Mouse (Mus musculus): ENCODE results near the gene Aqp5.

Gene Aqp5

DNA sequence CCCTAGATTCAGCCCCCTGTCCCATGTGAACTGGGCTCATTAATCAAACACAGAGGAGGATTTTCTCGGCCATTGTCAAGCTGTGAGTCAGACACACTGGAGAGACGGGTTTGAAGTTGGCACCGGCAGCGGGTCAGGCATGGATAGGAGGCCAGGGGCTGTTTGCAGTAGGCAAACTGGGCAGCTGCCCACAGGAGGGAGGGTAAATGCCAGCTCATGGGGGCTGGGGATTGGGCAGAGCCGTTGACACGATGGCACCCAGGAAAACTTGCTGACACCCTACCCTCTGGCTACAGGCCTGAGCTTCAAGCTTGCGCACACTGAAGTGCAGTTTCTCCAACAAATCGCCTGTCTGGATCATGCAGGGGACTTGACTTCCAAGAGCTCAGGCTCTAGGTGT, 1.6 kb downstream of the Aqp5 start:
- in situ Hi-C loops (cut with MboI; ENCODE audit: low pct_unique_long_range_greater_than_20kb in 1 of 2, low sequenced_read_pairs in 2 of 2, unreplicated experiment in 1 of 2), result loop anchor here (5.0 to 10.0 kb wide), 2 partner anchors 75 to 323 kb away; no protein-coding TSS in a partner anchor

DNA sequence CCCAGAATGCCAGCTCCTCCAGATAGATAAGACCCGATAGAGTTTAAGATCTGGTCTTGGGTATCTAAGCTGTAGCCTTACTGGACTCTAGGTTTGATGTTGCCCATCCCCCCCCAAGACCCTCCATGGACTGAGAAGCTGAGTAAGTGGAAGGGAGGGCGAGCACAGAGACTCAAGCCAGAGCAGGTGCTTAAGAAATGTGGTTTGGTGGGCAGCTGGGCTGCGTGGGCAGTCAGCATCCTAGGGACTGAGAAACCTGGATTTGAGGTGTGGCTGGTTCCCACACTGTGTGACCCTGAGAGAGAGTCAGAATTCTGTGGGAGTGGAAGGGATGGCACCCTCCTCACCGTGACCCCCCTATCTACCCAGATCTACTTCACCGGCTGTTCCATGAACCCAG, 2.3 kb downstream of the Aqp5 start:
- in situ Hi-C loops (cut with MboI; ENCODE audit: low pct_unique_long_range_greater_than_20kb in 1 of 2, low sequenced_read_pairs in 2 of 2, unreplicated experiment in 1 of 2), result loop anchor here (5.0 to 10.0 kb wide), 2 partner anchors 74 to 322 kb away; no protein-coding TSS in a partner anchor

DNA sequence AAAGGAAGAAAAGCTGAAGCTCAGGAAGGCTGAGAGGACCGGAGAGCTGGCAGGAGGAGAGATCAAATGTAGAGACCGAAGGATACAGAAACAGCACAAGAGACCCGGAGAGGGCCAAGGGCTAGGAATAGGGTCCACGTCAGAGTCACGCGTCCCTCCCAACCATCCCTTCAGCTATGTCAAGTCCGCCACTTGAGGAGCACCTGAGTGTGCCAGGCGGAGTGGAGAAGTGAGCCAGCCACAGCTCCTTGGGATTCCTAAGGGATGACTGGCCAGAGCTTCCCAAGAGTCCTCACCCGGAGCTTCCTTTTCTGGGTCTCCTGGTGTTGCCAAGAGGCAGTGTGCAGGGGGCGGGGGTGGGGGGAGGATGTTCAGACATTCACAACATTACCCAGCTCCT, 4.4 kb downstream of the Aqp5 start:
- in situ Hi-C loops (cut with MboI; ENCODE audit: low pct_unique_long_range_greater_than_20kb in 1 of 2, low sequenced_read_pairs in 2 of 2, unreplicated experiment in 1 of 2), result loop anchor here (5.0 to 10.0 kb wide), 3 partner anchors 72 to 320 kb away; no protein-coding TSS in a partner anchor

DNA sequence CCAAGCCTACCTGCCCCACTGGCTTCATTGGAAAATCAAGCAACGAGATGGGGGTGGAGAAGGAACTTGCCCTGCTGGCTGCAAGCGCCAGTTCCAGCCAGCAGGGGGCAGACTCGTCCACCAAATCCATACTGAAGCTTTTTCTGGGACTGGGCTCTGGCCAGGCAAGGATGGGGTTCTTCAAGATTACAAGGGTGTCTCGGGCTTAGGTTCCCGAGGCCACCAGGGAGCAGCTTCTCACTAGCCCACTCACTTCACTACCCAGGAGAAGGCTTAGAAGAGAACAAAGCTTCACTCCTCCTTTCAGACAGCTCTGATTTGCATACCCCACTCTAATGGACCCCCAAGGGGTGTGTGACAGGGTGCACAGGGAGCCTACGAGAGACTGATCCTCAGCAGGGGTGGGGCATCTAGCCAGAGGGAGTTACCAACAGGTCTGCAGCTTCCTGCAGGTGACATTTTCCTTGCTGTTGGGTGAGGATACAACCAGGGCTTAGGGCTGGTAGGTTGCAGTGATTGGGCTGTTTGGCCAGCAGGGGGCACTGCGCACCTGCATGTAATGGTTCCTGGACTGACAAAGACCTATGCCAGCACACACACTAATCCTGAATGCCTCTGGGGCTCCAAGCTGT, 5.6 kb downstream of the Aqp5 start:
- in situ Hi-C loops (cut with MboI; ENCODE audit: low pct_unique_long_range_greater_than_20kb in 1 of 2, low sequenced_read_pairs in 2 of 2, unreplicated experiment in 1 of 2), result loop anchor here in 1 of 2 experiments (5.0 to 10.0 kb wide), 2 partner anchors 94 to 319 kb away; no protein-coding TSS in a partner anchor

DNA sequence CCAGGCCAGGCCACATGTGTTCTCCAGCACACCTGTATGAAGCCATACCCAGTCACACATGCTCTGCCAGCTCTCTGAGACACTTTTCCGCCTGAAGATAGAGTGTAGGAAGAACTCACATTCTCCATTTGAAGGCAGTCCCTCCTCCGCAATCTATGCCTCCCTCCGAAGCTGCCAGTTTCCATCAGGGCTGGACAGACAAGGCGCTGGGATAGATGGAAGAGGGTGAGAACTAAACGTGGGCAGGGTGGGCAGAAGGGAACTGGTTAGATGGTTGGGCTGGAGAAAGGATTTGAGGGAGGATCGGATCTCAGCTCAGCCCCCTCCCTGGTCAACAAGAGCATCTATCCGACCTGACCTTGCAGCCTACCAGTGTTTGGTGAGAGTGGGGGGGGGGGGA, 6.3 kb downstream of the Aqp5 start:
- in situ Hi-C loops (cut with MboI; ENCODE audit: low pct_unique_long_range_greater_than_20kb in 1 of 2, low sequenced_read_pairs in 2 of 2, unreplicated experiment in 1 of 2), result loop anchor here in 1 of 2 experiments (5.0 to 10.0 kb wide), 2 partner anchors 95 to 318 kb away; no protein-coding TSS in a partner anchor

DNA sequence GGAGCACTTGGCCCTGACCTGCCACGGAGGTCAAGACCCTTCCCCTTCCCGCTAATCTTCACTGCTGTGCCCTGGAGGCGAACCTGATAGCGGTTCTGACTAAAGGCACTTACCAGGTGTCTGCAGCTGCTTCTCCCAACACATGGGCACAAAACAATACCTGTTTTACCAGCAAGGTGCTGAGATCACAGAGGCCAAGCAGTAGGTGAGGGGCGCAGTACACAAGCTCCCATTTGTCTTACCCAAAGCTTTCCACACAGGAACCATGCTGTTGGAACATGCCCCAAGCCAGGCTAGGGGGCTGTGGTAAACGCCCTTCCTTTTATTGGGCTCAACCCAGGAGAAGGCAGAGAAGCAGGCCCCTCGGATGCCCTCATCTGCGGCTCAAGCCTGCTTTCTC, 7.0 kb downstream of the Aqp5 start:
- in situ Hi-C loops (cut with MboI; ENCODE audit: low pct_unique_long_range_greater_than_20kb in 1 of 2, low sequenced_read_pairs in 2 of 2, unreplicated experiment in 1 of 2), result loop anchor here in 1 of 2 experiments (5.0 to 10.0 kb wide), 2 partner anchors 95 to 317 kb away; no protein-coding TSS in a partner anchor

DNA sequence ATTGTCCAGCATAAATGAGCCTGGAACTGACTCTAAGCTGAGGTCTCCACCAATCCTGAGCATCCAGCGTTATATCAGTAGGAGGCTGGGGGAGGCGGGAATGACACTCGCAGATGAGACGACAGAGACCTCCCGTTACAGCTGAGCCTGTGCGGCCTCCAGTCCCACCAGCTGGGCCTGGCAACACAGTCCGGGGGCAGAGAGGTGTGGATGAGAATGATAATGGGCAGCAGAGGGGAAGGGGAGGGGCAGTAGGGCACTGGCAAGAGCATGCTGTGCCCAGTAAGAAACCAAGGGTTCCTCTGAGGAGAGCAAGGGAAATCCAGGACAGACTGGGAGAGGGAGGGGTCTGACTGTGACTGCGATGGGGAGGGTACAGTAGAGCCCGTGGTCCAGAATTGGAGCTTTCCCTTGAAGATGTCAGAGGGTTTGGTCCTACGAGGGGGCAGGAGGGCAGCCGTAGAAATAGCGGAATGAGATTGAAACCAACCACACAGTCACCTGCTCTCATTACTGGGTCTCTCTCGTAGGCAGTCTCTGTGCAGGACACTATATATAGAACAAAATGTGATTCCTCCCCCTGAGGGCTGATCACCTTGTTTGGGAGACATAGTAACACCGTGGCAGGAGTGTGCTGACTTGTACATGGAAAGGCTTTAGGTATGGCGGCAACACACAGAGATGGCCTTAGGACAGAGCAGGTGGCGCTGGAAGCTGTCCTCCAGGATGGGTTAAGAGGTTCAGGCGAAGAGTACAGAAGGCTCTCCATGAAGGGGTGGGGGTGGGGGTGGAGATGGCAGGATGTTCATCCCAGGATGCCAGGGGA, 8.9 kb downstream of the Aqp5 start:
- in situ Hi-C loops (cut with MboI; ENCODE audit: low pct_unique_long_range_greater_than_20kb in 1 of 2, low sequenced_read_pairs in 2 of 2, unreplicated experiment in 1 of 2), result loop anchor here in 1 of 2 experiments (5.0 to 10.0 kb wide), 2 partner anchors 97 to 315 kb away; no protein-coding TSS in a partner anchor

DNA sequence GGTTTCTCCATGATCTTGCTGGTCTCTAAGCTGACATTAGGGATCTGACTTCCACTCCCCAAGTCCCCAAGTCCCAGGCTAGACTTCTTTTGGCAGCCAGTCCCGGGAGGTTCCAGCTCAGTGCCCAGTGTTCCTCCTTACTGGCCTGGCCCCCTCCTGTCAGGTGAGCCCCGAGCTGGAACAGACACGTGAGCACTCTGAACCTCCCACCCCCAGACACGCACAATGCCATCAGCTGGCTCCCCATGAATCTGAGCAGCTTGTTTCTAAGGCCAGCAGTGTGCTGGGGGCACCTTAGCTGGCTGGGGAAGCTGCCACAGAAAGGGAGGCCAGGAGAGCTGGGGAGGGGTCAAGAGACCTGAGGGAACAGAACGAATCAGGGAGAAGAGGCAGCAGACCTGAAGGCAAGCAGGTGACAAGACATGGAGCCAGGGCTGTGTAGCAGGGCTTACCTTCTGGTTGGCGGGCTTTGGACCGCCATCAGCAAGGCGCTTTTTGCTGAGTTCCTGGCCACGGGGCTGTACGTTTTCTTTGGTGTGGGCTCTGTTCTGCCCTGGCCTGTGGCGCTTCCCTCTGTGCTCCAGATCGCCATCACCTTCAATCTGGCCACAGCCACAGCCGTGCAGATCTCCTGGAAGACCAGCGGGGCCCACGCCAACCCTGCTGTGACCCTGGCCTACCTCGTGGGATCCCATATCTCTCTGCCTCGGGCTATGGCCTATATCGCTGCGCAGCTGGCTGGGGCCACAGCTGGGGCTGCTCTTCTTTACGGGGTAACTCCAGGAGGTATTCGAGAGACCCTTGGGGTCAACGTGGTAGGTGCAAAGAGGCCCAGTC, 10.6 kb downstream of the Aqp5 start, which contains the start of gene Aqp6:
Gene Aqp6 (plus strand): TSS at position 415 of the 837 bp plus-strand sequence.
- in situ Hi-C loops (cut with MboI; ENCODE audit: low pct_unique_long_range_greater_than_20kb in 1 of 2, low sequenced_read_pairs in 2 of 2, unreplicated experiment in 1 of 2), result no loop called here

DNA sequence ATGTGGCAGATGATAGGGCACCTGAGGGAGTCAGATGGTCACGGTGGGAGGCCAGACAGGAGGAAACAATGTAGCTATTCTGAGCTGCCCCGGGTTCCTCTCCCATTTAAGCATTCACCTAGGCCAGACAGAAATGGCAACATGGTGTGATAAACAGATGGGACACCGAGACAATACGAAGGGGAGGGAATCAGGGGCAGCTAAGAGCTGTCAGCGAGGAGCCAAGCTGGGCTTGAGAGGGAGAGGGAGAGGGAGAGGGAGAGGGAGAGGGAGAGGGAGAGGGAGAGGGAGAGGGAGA, 11.2 kb downstream of the Aqp5 start:
- in situ Hi-C loops (cut with MboI; ENCODE audit: low pct_unique_long_range_greater_than_20kb in 1 of 2, low sequenced_read_pairs in 2 of 2, unreplicated experiment in 1 of 2), result no loop called here

DNA sequence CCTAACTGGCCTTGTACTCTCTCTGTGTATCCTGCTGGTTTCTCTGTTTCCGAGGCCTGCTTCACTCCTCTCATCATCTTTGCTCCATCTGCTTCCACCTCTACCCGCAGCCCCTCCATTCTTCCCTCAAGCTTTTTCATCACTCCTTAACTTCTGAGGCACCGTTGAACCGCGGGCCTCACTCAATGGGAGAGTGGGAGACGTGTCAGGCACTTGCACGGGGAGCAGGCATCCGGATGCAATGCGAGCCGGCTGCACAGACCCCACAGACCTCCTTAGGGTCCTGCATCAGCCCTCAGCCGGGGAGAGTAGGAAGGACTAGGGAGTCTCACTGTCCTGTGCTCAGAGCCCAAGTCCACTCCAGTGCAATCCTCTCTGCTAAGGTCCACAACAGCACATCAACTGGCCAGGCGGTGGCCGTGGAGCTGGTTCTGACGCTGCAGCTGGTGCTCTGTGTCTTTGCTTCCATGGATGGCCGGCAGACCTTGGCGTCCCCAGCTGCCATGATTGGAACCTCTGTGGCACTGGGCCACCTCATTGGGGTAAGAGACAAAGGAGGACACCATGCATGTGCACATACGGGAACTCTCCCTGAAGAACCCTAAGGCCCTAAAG, 11.7 kb downstream of the Aqp5 start:
- in situ Hi-C loops (cut with MboI; ENCODE audit: low pct_unique_long_range_greater_than_20kb in 1 of 2, low sequenced_read_pairs in 2 of 2, unreplicated experiment in 1 of 2), result no loop called here

DNA sequence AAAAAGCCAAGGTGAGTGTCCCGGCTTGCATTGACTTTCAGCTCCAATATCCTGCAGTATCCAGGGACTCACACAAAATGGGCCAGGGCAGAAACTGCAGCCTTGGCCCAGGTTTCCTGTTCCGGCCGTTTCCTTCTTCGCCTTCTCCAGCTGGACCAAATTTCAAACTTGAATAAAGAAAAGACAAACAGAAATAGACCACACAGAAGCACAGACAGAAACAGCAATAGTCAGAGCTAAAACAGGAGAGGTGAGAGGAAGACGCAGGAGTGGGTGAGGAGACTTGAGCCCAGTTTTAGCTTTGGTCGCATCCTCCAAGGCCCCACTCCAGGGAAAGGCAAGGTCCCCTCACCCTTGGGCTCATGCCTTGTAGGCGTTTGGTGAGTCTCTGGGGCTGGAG, 12.6 kb downstream of the Aqp5 start:
- in situ Hi-C loops (cut with MboI; ENCODE audit: low pct_unique_long_range_greater_than_20kb in 1 of 2, low sequenced_read_pairs in 2 of 2, unreplicated experiment in 1 of 2), result no loop called here

DNA sequence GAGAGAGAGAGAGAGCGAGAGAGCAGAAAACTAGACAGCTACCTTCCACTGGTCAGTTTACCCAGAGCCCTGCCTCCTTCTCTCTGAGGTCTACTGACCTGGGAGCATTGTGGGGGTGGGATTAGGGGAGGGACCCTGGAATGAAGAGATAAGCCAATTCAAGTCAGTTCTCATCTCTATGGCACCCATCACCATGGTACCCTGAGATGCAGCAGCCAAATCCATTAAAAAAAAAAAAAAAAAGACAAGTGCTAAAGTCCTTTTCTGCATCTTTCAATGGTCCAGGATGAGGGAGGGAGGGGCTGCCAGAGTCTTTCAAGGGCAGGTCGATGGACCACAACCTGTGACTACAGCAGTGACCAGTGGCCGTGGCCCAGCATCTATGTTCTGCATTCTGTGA, 15.0 kb downstream of the Aqp5 start:
- in situ Hi-C loops (cut with MboI; ENCODE audit: low pct_unique_long_range_greater_than_20kb in 1 of 2, low sequenced_read_pairs in 2 of 2, unreplicated experiment in 1 of 2), result no loop called here

DNA sequence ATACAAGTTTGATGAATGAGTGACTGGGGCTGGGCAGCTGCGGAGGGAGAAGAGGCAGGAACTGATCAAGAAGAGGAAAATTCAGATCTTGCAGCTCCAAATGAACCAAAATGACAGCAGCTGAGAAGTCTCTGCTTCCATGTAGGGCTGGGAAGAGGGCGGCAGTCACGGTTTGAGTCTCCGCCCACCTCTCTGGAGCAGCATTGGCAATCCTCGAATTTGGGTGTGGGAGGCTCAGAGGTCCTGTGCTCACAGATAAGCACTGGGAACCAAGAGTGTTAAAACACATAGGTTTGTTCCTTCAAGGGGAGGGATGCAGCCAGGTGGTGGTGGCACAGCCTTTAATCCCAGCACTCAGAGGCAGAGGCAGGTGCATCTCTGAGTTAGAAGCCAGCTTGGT, 15.9 kb downstream of the Aqp5 start:
- in situ Hi-C loops (cut with MboI; ENCODE audit: low pct_unique_long_range_greater_than_20kb in 1 of 2, low sequenced_read_pairs in 2 of 2, unreplicated experiment in 1 of 2), result no loop called here

DNA sequence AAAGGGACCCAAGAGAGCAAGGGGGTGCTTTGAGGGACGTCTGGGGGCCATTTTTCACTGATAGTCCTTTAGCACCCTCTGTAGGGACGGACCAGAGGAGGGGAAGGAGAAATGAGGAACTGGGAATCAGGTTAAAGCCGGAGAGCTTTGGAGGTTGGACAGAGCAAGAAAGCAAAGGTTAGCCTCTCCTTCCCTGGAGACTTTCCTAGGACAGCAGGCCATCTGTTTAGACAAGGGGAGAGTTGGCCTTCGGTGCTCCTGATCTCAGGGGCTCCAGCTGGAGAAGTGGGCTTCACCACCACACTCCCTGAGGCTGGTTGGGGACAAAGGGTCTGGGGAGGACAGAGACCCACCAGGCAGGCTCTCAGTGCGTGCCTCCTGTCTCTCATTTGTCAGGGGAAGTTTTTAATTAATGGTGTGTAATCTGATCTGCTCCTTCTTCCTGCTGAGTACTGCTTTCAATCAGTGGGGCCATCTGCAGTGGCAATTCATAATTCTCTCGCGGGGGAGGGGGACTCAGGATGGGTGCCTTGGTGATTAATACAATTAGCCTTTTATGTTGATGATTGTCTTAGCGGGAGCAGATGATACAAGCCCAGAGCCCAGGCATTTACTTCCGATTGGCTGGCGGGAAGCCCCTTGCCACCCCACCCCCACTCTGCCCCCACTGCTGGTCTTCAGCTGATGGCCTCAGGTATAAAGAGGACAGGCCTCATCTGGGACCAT, 17.0 kb downstream of the Aqp5 start:
- in situ Hi-C loops (cut with MboI; ENCODE audit: low pct_unique_long_range_greater_than_20kb in 1 of 2, low sequenced_read_pairs in 2 of 2, unreplicated experiment in 1 of 2), result no loop called here

DNA sequence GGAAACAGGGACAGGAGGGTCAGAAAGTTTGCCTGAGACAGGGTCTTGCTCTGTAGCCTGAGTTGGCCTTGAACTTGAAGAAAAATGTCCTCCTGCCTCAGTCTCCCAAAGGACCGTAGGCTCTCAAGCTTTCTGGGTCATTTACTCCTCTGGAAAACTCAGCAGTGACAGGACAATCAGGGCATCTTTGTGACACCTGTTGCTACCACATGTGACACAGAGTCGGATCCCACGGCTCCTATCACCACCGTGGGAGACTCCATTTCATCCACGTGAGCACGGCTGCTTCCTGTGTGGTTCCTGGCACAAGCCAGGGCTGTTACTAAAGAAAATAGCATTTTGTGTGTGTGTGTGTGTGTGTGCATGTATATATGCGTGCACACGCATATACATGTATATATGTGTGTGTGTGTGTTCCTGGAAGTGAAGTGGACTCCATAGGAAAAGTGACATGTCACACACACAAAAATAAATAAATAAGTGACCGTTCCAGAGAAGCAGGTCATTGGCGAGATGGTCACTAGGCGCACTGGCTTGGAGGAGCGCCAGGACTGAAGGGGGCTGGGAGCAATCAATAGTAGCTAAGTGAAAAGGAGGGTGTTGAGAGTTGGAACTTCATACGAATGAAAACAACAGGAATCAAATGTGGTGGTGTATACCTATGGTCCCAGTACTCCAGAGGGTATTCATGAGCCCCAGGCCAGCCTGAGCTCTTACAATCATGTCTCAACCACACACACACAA, 18.0 kb downstream of the Aqp5 start:
- in situ Hi-C loops (cut with MboI; ENCODE audit: low pct_unique_long_range_greater_than_20kb in 1 of 2, low sequenced_read_pairs in 2 of 2, unreplicated experiment in 1 of 2), result no loop called here

DNA sequence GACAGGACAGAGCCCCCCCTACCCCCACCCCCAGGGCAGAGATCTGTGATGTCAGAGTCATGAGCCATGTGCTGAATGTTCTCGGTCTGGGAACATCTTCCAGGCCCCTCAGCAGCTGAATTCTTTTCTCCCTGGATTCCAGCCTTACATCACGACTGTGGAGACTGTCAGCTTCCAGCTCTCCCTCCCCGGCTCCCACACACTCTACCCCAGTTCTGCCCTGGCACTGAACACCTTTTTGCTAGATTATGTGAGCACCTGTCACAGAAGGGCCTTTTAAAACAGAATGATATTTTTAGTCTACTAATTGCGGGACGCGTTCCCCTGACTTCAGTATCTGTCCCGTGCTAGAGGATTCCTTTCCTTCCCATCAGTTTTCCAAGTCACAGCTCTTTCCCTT, 21.0 kb downstream of the Aqp5 start:
- in situ Hi-C loops (cut with MboI; ENCODE audit: low pct_unique_long_range_greater_than_20kb in 1 of 2, low sequenced_read_pairs in 2 of 2, unreplicated experiment in 1 of 2), result no loop called here

DNA sequence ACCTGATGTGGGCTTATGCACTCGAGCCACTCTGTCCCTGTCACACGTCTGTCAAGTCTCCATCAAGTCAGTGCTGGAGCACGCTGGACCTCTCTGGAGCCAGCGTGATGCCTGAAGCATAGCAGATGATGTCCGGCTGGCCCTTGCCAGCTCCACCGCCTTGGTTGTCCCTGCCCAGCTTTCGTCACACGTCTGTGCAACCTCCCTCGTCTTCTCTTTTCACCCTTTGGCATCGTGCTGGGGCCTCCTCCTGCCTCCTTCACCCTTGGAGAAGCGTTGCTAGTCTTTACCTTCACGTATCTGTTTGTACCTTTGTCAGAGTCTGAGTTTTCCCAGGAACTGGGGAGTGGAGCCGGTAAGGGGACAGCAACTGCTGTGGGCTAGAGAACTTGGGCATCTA, 23.7 kb downstream of the Aqp5 start:
- in situ Hi-C loops (cut with MboI; ENCODE audit: low pct_unique_long_range_greater_than_20kb in 1 of 2, low sequenced_read_pairs in 2 of 2, unreplicated experiment in 1 of 2), result no loop called here
